Mouse (Mus musculus) neutrophil, adult 5-6 weeks (primary cell): ENCODE measurements at regions not wholly inside any gene's neighbourhood (a gene's known extent, or its start where the extent isn't known, plus 50 kb on each side); places are given as distances from the start of the nearest gene placed in this dataset.

Source experiments
- ATAC-seq: fragments of 151-379, 151-347 bp; 2 replicates; pipeline ENCODE4 v1.8.0; 2017; ENCODE audit warnings: mild to moderate bottlenecking, moderate TSS enrichment; ENCODE audit not compliant: insufficient number of reproducible peaks, poor library complexity, low FRiP score, severe bottlenecking; ENCODE audit errors: extremely low read depth

DNA sequence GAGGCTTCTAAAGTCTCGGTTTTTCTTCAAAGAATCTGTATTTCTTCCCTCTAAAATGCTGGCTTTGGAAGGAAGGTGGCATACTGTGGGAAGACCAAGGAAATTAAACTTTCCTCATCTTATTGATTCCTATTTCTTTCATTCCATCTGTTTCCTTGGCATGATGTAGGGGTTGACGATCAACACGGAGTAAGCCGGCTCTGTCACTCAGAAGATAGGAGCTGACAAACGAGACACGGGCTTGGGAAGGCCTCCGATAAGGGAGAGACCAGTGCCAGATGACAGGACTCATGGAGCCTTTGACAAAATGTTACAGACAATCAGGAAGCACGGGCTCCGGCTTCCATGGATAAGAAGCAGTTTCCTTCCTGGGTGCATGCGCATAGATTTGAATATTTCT is 101.4 kb upstream of the Hsfy2 start:
- no peak for ATAC-seq

DNA sequence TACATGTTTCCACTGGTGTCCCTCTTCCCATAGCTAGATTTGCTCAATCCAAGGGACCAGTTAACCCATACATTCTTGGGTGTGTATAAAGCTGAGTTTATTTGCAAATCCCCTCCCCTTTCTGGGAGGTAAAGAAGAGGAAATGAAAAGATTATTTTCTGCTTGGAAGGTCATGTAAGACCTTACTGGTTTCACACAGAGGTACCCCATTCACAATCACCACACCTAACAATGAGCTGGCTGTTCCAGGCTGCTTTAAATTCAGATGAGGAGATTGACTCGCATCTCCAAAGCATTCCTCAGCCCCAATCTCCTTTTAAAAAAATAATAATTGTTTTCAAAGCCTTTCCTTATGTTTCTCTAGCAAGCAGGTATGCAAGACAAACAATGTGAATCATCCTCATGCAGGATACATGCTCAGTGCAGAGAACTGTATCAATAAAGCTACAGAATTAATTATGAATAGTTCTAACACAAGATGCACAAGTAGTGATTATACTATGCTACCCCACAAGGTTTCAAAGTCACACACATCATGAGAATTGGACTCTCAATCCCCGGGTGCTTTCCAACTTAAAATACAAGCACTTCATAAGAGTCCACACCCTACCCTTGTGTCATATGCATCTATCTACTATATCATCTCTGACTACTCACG is 89.1 kb upstream of the Hsfy2 start:
- no peak for ATAC-seq

DNA sequence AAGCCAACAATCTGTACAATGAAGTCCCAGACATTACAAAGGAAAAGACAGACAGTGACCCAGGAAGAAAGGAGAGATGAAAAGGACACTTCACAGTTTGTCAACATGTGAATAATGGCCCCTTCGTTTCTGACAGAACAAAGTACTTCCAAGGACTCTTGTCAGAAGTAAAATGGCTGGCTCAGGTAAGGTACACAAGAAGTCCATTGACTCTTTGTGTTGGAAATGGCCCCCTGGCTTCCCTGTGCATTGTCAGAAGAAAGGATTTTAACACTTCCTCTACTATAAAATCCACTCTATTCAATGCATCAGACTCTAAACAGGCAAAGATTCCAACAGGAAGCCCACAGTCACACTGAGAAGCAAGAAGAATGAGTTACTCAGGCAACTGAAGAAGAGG is 86.4 kb upstream of the Hsfy2 start:
- no peak for ATAC-seq

DNA sequence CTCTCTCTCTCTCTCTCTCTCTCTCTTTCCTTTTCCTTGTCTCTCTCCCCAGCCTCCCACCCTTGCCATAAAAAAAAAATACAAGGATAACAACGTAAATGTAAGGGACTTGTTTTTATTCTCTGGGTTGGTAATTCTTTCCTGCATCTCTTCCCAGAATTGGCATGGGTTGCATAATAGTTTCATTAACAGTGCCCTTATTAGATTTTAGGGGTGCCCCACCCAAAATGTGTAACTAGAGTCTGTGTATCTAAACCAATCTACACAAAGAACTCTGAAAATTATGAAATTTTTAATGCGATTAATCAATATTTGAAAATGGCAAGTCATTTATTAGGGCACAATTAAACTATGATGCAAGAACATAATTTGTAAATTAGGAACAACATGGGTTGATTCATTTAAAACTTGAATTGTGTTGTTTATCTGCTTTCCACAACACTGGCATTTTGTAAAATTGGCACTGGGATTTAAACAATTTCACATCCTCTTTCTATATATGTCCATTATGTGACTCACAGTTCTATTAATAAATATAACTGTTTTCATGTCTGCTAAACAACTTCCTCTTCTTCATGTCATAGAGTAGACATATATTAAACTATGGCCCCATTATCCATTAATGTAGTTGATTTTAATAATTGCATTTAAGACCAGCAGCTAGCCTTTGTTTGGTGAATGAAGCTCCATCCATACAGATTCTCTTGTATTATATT is 75.9 kb upstream of the Hsfy2 start:
- ATAC-seq, result peak; percentile 64; the same call in 1 of the 2 replicates

DNA sequence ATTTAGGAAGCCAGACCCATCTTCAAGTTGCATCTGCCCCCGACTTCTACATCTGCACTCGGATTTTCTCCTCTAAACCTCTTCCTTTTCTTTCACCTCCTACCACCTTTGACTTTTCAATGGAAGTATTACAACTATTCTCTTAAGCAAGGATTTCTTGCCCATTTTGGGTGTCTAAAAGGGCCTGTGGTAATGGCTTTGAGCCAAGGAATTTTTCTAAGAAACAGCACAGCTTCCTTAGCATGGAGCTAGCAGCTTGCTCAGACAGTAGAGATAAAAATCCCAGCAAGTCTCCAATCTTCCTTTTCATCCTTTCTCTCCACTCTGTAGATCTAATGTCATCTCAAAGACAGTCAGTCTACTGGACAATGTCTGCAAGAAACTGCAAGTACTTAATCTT is 63.2 kb upstream of the Hsfy2 start:
- ATAC-seq, result no peak

DNA sequence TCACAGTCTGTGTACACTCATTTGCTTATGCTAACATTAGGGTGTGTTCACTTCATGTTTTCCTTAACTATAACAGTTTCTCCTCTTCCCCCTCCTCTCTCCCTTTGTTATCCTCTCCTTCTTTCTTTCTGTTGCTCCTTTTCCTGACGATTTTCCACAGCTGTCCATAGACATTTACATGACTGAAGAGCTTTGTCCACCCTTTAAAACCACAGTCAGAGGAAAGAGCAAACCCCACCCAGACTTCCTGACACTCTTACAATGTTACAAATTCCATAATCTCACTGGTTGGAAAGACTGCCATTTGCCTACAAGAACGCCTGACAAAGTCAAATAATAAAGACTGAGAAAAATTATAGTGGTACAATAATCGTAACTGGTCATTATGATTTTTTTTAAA is 60.3 kb upstream of the Hsfy2 start:
- no peak for ATAC-seq
